Mouse (Mus musculus) lung, embryonic 14.5 days (tissue): ENCODE data around the gene Setd5. TPM values are rescaled to one million over a fixed set of nuclear protein-coding genes. Genes with fewer than 3 reads are reported as not detected.
A peak's percentile ranks its signal among the peaks of the same experiment; 100 is the strongest.

Experiments used
- ATAC-seq: fragments of 200-750 bp; cut with Nextera tagmentation; 2 replicates; pipeline ENCODE4 v1.8.0; 2017; ENCODE audit warnings: mild to moderate bottlenecking, moderate TSS enrichment, moderate library complexity; ENCODE audit not compliant: insufficient read depth
- DNase-seq: peaks from one replicate; pipeline ENCODE4 v3.0.0-alpha.2; 2015
- H3K27ac ChIP-seq: fragments of 300-500 bp; sonication (generic); 2 replicates; pipeline ENCODE4 v1.5.1; 2014; ENCODE audit warnings: low read depth, mild to moderate bottlenecking, moderate library complexity
- H3K27me3 ChIP-seq: fragments of 300-500 bp; sonication (generic); 2 replicates; pipeline ENCODE4 v1.6.1; 2014; ENCODE audit warnings: low read length, control low read depth; ENCODE audit not compliant: insufficient read depth
- H3K36me3 ChIP-seq: fragments of 300-500 bp; sonication (generic); 2 replicates; pipeline ENCODE4 v1.6.1; 2014; ENCODE audit warnings: control low read depth; ENCODE audit not compliant: insufficient read depth
- H3K4me1 ChIP-seq: fragments of 300-500 bp; sonication (generic); 2 replicates; pipeline ENCODE4 v1.6.1; 2014; ENCODE audit warnings: antibody characterized with exemption, control low read depth; ENCODE audit not compliant: insufficient read depth
- H3K4me2 ChIP-seq: fragments of 300-500 bp; sonication (generic); 2 replicates; pipeline ENCODE4 v1.6.1; 2014; ENCODE audit warnings: mild to moderate bottlenecking
- H3K4me3 ChIP-seq: fragments of 300-500 bp; sonication (generic); 2 replicates; pipeline ENCODE4 v1.5.1; 2014; ENCODE audit warnings: low read depth, low read length
- H3K9ac ChIP-seq: fragments of 300-500 bp; sonication (generic); 2 replicates; pipeline ENCODE4 v1.6.1; 2014
- H3K9me3 ChIP-seq: fragments of 300-500 bp; sonication (generic); 2 replicates; pipeline ENCODE4 v1.6.1; 2016; ENCODE audit warnings: low read depth, low read length, control low read depth
- CTCF ChIP-seq: IDR thresholded peaks from 2 replicates; pipeline ENCODE4 v1.5.1; 2016; ENCODE audit warnings: antibody characterized with exemption, low read depth
- WGBS: fragments of 180-500 bp; shearing (Covaris S2); extraction: QIAGEN DNeasy Blood & Tissue Kit; methylation state at CpG from one replicate; pipeline ENCODE4 v1.1.7; 2014; 5-methylcytosine and 5-hydroxymethylcytosine counted together
- polyA plus RNA-seq: library from polyadenylated mRNA; unstranded; fragments of >200 nt; fragmentation: Nextera tagmentation; extraction: Ambion mirVana; gene quantifications from 2 replicates; pipeline ENCODE4 v1.2.1, GENCODE M21; 2014

Setd5 gene
- polyA plus RNA-seq, 1 experiment from 2014 or later, result 96.9 TPM

DNA sequence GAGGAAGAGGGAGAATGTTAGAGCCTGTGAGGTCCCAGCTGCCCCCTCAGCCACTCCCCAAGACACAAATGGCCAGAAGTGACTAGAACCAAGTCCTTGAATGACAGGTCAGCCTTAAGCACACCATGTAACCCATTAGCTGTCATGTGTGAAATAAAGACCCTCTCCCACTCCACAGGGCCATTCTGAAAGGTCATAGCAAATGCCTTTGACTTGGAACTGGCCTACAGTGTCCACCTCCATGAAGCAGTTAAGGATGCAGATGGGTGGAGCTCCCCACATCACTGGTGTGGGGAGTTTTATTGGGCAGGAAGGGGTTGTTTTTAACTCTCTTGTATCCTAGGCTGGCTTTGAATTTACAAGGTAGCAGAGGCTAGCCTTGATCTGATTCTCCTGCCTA, 94.8 kb downstream of the Setd5 start:
- no peak overlapping the region for H3K4me3 ChIP-seq
- H3K9ac ChIP-seq, result no peak overlapping the region

DNA sequence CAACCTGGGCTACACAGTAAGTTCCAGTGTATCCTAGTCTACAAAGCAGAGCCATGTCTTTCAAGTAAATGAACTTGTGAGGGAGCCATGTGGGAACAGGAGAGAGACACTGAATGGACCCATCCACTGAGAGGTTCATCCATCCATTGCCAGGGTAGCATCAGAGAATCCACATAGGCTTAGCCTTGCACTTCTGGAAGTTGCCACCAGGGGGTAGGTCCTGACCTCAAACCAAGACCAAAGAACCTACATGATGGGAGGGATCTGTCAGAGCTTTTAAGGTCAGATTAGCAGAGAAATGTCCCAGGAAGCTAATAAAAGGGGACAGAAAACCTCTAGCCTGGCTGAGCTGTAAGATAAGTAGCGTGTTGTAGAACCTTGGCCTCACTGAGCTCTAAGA, 95.4 kb downstream of the Setd5 start:
- H3K27ac ChIP-seq, result no peak overlapping the region
- no peaks in the 10 kb centered on the region for H3K27me3 ChIP-seq
- peak; percentile 80 for TF ChIP-seq CTCF
- DNase-seq (peak; percentile 71), ATAC-seq (no peak)
- 55% methylated on average over 1 of the region's 1 CpGs for WGBS
- no peak overlapping the region for H3K4me2 ChIP-seq
- no peak overlapping the region for H3K9ac ChIP-seq
- no peaks in the 10 kb centered on the region for H3K4me1 ChIP-seq
- no peaks in the 10 kb centered on the region for H3K9me3 ChIP-seq
- H3K36me3 ChIP-seq, result no peaks in the 10 kb centered on the region
- H3K4me3 ChIP-seq, result no peak overlapping the region

More for the DNA sequence above, 94.8 kb downstream of the Setd5 start:
- H3K36me3 ChIP-seq, result no peaks in the 10 kb centered on the region
- ATAC-seq (no peak), DNase-seq (no peak)
- H3K4me2 ChIP-seq, result no peak overlapping the region
- TF ChIP-seq CTCF, result no peak
- no peaks in the 10 kb centered on the region for H3K27me3 ChIP-seq
- no peaks in the 10 kb centered on the region for H3K9me3 ChIP-seq
- H3K4me1 ChIP-seq, result no peaks in the 10 kb centered on the region
- no peak overlapping the region for H3K27ac ChIP-seq

DNA sequence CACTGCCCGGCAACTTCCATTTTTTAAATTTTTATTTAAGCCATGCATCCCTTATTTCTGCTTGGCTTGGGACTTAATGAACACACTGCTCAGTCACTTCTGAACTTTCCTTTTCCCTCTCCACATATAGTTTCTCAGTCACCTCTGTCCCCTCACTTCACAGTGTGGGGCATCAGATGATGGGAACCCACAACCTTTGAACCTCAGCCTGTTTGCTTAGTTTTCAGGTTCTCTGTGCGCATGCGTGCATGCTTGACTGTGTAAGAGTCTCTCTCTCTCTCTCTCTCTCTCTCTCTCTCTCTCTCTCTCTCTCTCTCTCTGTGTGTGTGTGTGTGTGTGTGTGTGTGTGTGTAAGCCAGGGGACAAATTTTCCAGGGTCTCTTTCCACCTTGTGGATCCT, 98.3 kb downstream of the Setd5 start:
- no peak for TF ChIP-seq CTCF
- Histone ChIP-seq H3K27me3 (no peaks in the 10 kb centered on the region), H3K27ac (no peak overlapping the region), H3K9ac (no peak overlapping the region), H3K9me3 (no peaks in the 10 kb centered on the region), H3K4me1 (no peaks in the 10 kb centered on the region), H3K4me3 (no peak overlapping the region), H3K36me3 (no peaks in the 10 kb centered on the region), H3K4me2 (no peak overlapping the region)
- no peak for DNase-seq
- WGBS, result 81% methylated on average over 3 of the region's 3 CpGs
- no peak for ATAC-seq

DNA sequence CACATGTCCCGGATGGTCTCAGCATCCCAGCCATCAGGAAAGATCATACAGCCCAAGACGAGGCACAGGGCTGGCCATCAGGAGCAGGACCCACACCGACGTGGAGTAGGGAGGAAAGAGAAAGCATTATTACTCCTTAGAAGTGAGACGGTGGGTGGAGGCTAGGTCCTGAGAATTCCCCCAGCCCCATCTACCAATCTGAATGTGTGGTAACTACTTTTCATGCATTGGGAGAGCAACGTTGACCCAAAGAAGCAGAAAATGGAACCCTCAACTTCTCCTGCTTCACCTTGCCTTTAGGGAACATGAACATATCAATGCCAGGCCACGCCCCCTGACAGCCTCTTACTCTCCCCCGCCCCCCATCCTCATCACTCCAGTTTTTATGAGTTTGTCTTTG, 99.4 kb downstream of the Setd5 start:
- TF ChIP-seq CTCF, result no peak
- H3K9ac ChIP-seq, result no peak overlapping the region
- no peaks in the 10 kb centered on the region for H3K9me3 ChIP-seq
- no peaks in the 10 kb centered on the region for H3K4me1 ChIP-seq
- no peak overlapping the region for H3K27ac ChIP-seq
- no peak overlapping the region for H3K4me2 ChIP-seq
- ATAC-seq (no peak), DNase-seq (no peak)
- WGBS, result 80% methylated on average over 8 of the region's 8 CpGs
- H3K4me3 ChIP-seq, result no peak overlapping the region
- H3K27me3 ChIP-seq, result no peaks in the 10 kb centered on the region
- no peaks in the 10 kb centered on the region for H3K36me3 ChIP-seq

DNA sequence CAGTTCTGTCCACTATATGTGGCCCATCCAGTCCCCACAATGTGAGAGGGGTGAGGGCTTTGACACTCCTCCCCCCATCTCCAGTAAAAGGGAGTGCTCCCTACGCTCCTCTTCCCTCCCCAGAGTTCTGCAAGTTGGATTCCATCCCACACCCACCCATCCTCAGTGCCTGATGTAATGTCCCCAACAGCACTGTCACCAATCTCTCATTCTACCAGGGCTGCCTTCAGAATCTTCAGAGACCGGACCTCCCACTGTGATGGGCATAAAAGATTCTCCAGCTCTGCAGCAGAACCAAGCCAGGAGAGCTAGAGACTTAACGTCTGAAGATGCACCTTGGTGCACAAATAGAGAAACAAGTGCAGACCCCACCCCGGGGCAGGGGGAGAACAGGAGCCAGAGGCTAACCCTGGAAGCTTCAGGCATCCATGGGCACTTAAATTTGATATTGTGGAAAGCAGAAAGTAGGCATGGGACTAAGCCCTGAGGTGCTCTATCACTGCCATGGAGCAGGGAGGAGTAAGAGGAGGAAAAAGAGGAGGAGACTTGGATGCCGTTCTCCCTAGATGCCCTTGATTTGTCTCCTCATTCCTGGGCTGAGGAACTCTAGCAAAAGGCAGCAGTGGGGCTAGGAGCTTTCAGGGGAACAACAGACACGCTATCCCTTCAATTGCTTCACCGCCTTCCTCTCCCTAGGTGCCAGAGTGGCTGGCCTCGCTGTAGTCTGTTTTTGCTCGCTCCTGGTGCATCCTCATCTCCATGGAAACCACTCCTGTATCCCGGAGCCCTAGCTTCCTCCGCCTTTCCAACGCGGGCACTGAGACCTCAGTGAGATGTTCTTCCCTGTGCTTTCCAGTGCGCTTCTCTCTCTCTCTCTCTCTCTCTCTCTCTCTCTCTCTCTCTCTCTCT, 101.4 kb downstream of the Setd5 start:
- ATAC-seq (no peak), DNase-seq (no peak)
- no peaks in the 10 kb centered on the region for H3K27me3 ChIP-seq
- H3K4me2 ChIP-seq, result no peak overlapping the region
- H3K36me3 ChIP-seq, result no peaks in the 10 kb centered on the region
- no peak for TF ChIP-seq CTCF
- no peak overlapping the region for H3K9ac ChIP-seq
- 26% methylated on average over 14 of the region's 14 CpGs for WGBS
- no peaks in the 10 kb centered on the region for H3K9me3 ChIP-seq
- H3K4me1 ChIP-seq, result no peaks in the 10 kb centered on the region
- no peak overlapping the region for H3K27ac ChIP-seq
- no peak overlapping the region for H3K4me3 ChIP-seq

DNA sequence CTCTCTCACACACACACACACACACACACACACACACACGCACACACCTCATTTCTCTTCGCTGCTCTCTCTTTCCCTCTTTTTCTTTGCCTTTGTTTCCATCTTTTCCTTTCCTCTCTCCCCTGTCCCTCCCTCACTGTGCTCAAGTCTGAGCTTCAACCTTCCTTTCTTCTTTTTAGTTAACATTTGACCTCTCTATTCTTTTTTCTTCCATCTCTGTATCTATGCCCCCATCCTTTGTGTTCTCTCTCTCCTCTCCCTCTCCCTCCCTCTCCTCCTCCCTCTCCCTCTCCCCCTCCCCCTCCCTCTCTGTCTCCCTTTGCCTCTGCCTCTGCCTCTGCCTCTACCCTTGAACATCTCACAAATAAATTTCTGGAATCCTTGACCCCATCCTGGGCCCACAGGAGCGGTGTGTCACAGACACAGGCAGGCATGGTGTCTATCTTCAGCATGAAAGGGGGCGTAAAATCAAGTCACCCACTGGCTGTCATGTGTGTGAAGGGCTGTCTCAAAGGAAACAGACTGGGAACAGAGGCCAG, 102.1 kb downstream of the Setd5 start:
- DNase-seq (no peak), ATAC-seq (no peak)
- Histone ChIP-seq H3K4me2 (no peak overlapping the region), H3K9me3 (no peaks in the 10 kb centered on the region), H3K9ac (no peak overlapping the region), H3K4me1 (no peaks in the 10 kb centered on the region), H3K4me3 (no peak overlapping the region), H3K27me3 (no peaks in the 10 kb centered on the region), H3K27ac (no peak overlapping the region), H3K36me3 (no peaks in the 10 kb centered on the region)
- 49% methylated on average over 4 of the region's 4 CpGs for WGBS
- no peak for TF ChIP-seq CTCF

DNA sequence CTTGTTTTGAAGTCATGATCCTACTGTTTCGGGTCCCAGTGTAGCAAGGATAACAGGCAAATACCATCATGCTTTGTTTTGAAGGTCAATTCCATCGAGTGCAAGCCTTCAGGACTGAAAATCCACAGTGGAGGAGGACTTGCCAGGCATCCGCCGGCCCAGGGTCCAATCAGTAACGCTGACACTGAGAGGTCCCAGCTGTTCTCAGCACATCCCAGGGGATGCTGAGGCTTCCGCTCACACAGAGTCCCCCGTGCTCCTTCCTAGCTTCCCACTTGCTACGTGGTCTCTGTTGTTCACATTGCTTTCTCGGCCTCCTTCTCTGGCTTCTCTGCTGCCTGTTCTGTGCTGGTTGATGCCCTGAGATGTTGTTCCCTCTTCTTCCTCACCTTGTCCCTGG, 107.0 kb downstream of the Setd5 start:
- Histone ChIP-seq H3K4me3 (no peak overlapping the region), H3K27ac (no peak overlapping the region), H3K9me3 (no peaks in the 10 kb centered on the region), H3K4me1 (no peaks in the 10 kb centered on the region), H3K4me2 (no peak overlapping the region), H3K9ac (no peak overlapping the region), H3K36me3 (no peaks in the 10 kb centered on the region), H3K27me3 (no peaks in the 10 kb centered on the region)
- WGBS, result 31% methylated on average over 9 of the region's 9 CpGs
- TF ChIP-seq CTCF, result no peak
- ATAC-seq, result no peak
- DNase-seq, result peak; percentile 57
